Mouse (Mus musculus) liver, embryonic 14.5 days (tissue): ENCODE data around the gene Krt78.

Experiments used
- CTCF ChIP-seq: IDR thresholded peaks from 2 replicates; pipeline ENCODE4 v1.5.1; 2016; ENCODE audit warnings: antibody characterized with exemption, low read depth, control low read depth
- EP300 ChIP-seq: IDR thresholded peaks from 2 replicates; pipeline ENCODE4 v1.6.1; 2016; ENCODE audit warnings: antibody characterized with exemption, low read depth

- TF ChIP-seq EP300: no peak
- TF ChIP-seq CTCF: no peak
Measured at GRCm38 (mm10) chr15:101927340-101928080, 26.6 kb downstream of the Krt78 start.
